ENCODE assay signal across 12 mouse cellular contexts in genomic region chr5:139034746-139035145, GRCm38 (mm10). TPM values are rescaled to one million over a fixed set of nuclear protein-coding genes. Genes with fewer than 3 reads are reported as not detected.
DNase-seq lines count a peak whose midpoint lies in the region; ATAC-seq and TF ChIP-seq lines count a peak whose summit lies in the region.
"Had no signal": no experiment of that assay in that cellular context is flagged by ENCODE, and none has a peak within 500 bp of the region (broad histone marks: within the 10 kb centered on the region; RNA-seq: fewer than 3 reads in every experiment).

No protein-coding gene starts in this region.

- H3K27ac ChIP-seq in forebrain, embryonic 10.5 days, result peak overlapping the region; percentile 79; the same call in 1 of the 2 replicates
- H3K27ac ChIP-seq in forebrain, embryonic 16.5 days (ENCODE audit: low read length), result no peak overlapping the region
- no peak overlapping the region; the same call in 1 of the 2 replicates for H3K27ac ChIP-seq in lung, embryonic 14.5 days (ENCODE audit: low read depth)
- H3K27ac ChIP-seq in hindbrain, postnatal 0 days, result 0 out of 2 replicates have a peak overlapping the region, but pooled peaks have one; percentile 76
- H3K27ac ChIP-seq in midbrain, postnatal 0 days (ENCODE audit: low read depth, low read length), result peak overlapping the region; percentile 58; the same call in 1 of the 2 replicates
- H3K27ac ChIP-seq: heart, embryonic 13.5 days; layer of hippocampus, adult 2 months had no signal

- no peak overlapping the region for H3K9ac ChIP-seq in forebrain, embryonic 16.5 days (replicated peaks; ENCODE audit: low read depth, low read length)
- H3K9ac ChIP-seq in lung, embryonic 14.5 days, result no peak overlapping the region
- no peak overlapping the region for H3K9ac ChIP-seq in hindbrain, postnatal 0 days (replicated peaks; ENCODE audit: low read length)
- H3K9ac ChIP-seq in midbrain, postnatal 0 days (replicated peaks; ENCODE audit: low read length, poor library complexity, severe bottlenecking), result no peak overlapping the region

- H3K27me3 ChIP-seq in forebrain, embryonic 10.5 days (ENCODE audit: poor library complexity, severe bottlenecking), result no peaks in the 10 kb centered on the region
- no peaks in the 10 kb centered on the region for H3K27me3 ChIP-seq in forebrain, embryonic 16.5 days (replicated peaks; ENCODE audit: control insufficient read depth, insufficient read depth, low read length)
- no peaks in the 10 kb centered on the region for H3K27me3 ChIP-seq in lung, embryonic 14.5 days (ENCODE audit: insufficient read depth, low read length)
- no peaks in the 10 kb centered on the region for H3K27me3 ChIP-seq in hindbrain, postnatal 0 days (ENCODE audit: insufficient read depth, low read length)
- no peaks in the 10 kb centered on the region for H3K27me3 ChIP-seq in midbrain, postnatal 0 days (ENCODE audit: insufficient read depth, low read length)
- H3K27me3 ChIP-seq: heart, embryonic 13.5 days had no signal

- TF ChIP-seq CTCF in lung, embryonic 14.5 days (IDR thresholded peaks at IDR 0.05; ENCODE audit: low read depth), result no peak
- no peak for TF ChIP-seq CTCF in hindbrain, postnatal 0 days (IDR thresholded peaks at IDR 0.05; ENCODE audit: low read depth)
- TF ChIP-seq CTCF in midbrain, postnatal 0 days (IDR thresholded peaks at IDR 0.05), result no peak

- no peaks in the 10 kb centered on the region for H3K9me3 ChIP-seq in forebrain, embryonic 10.5 days
- no peaks in the 10 kb centered on the region for H3K9me3 ChIP-seq in forebrain, embryonic 16.5 days (ENCODE audit: control insufficient read depth, low read length)
- H3K9me3 ChIP-seq in lung, embryonic 14.5 days (ENCODE audit: low read depth, low read length), result no peaks in the 10 kb centered on the region
- H3K9me3 ChIP-seq in hindbrain, postnatal 0 days (ENCODE audit: low read length), result no peaks in the 10 kb centered on the region
- no peaks in the 10 kb centered on the region for H3K9me3 ChIP-seq in midbrain, postnatal 0 days (ENCODE audit: low read length)
- H3K9me3 ChIP-seq: heart, embryonic 13.5 days; megakaryocyte, embryonic 14.5 days had no signal

- ATAC-seq in forebrain, embryonic 16.5 days, result no peak
- 0 out of 2 replicates have a peak, but pooled peaks have one; percentile 18 for ATAC-seq in lung, embryonic 14.5 days (ENCODE audit: insufficient read depth)
- no peak for ATAC-seq in hindbrain, postnatal 0 days
- ATAC-seq in midbrain, postnatal 0 days (ENCODE audit: low FRiP score), result no peak

- no peak overlapping the region for H3K4me2 ChIP-seq in forebrain, embryonic 16.5 days (ENCODE audit: low read length)
- H3K4me2 ChIP-seq in lung, embryonic 14.5 days, result no peak overlapping the region
- H3K4me2 ChIP-seq in hindbrain, postnatal 0 days (ENCODE audit: low read depth, low read length), result no peak overlapping the region
- no peak overlapping the region for H3K4me2 ChIP-seq in midbrain, postnatal 0 days (ENCODE audit: low read depth, low read length, poor library complexity, severe bottlenecking)
- H3K4me2 ChIP-seq: heart, embryonic 13.5 days had no signal

- H3K4me3 ChIP-seq in forebrain, embryonic 10.5 days, result no peak overlapping the region
- no peak overlapping the region for H3K4me3 ChIP-seq in forebrain, embryonic 16.5 days (replicated peaks; ENCODE audit: low read length)
- H3K4me3 ChIP-seq in lung, embryonic 14.5 days (ENCODE audit: low read depth, low read length), result no peak overlapping the region
- no peak overlapping the region for H3K4me3 ChIP-seq in hindbrain, postnatal 0 days (ENCODE audit: low read length)
- no peak overlapping the region for H3K4me3 ChIP-seq in midbrain, postnatal 0 days (ENCODE audit: low read depth, low read length)
- H3K4me3 ChIP-seq: heart, embryonic 13.5 days; layer of hippocampus, adult 2 months; megakaryocyte, embryonic 14.5 days had no signal

- H3K36me3 ChIP-seq in forebrain, embryonic 10.5 days (replicated peaks), result no peaks in the 10 kb centered on the region
- H3K36me3 ChIP-seq in forebrain, embryonic 16.5 days (ENCODE audit: control insufficient read depth, insufficient read depth), result no peaks in the 10 kb centered on the region
- H3K36me3 ChIP-seq in lung, embryonic 14.5 days (ENCODE audit: insufficient read depth), result no peaks in the 10 kb centered on the region
- H3K36me3 ChIP-seq in hindbrain, postnatal 0 days (ENCODE audit: insufficient read depth, low read length), result peaks cover 9% of the 10 kb centered on the region
- H3K36me3 ChIP-seq in midbrain, postnatal 0 days (ENCODE audit: insufficient read depth, low read length), result peaks cover 8% of the 10 kb centered on the region
- H3K36me3 ChIP-seq: heart, embryonic 13.5 days had no signal

- WGBS in forebrain, embryonic 10.5 days, result 53% methylated on average over 6 of the region's 6 CpGs
- WGBS in forebrain, embryonic 16.5 days, result 62% methylated on average over 6 of the region's 6 CpGs
- WGBS in lung, embryonic 14.5 days, result 34% methylated on average over 6 of the region's 6 CpGs
- 48% methylated on average over 6 of the region's 6 CpGs for WGBS in hindbrain, postnatal 0 days
- WGBS in midbrain, postnatal 0 days, result 44% methylated on average over 6 of the region's 6 CpGs

- no peak for DNase-seq in forebrain, embryonic 10.5 days (ENCODE audit: extremely low spot score, low spot score)
- peak; percentile 34 for DNase-seq in lung, embryonic 14.5 days
- DNase-seq in lung, postnatal 36 days, result no peak
- DNase-seq in hindbrain, postnatal 0 days (ENCODE audit: low spot score), result no peak
- DNase-seq in midbrain, postnatal 0 days (ENCODE audit: low spot score), result no peak
- DNase-seq in testis, postnatal 10 days (ENCODE audit: low spot score), result no peak
- no peak for DNase-seq in gastrocnemius, postnatal 10 days
- DNase-seq: right cerebral cortex, postnatal 14 days had no signal

- peaks cover 29% of the 10 kb centered on the region for H3K4me1 ChIP-seq in forebrain, embryonic 10.5 days
- peaks cover 10% of the 10 kb centered on the region for H3K4me1 ChIP-seq in forebrain, embryonic 16.5 days (replicated peaks; ENCODE audit: control insufficient read depth, insufficient read depth, low read length)
- H3K4me1 ChIP-seq in lung, embryonic 14.5 days (ENCODE audit: insufficient read depth), result peaks cover 8% of the 10 kb centered on the region
- peaks cover 21% of the 10 kb centered on the region for H3K4me1 ChIP-seq in hindbrain, postnatal 0 days (ENCODE audit: insufficient read depth, low read length)
- peaks cover 17% of the 10 kb centered on the region for H3K4me1 ChIP-seq in midbrain, postnatal 0 days (ENCODE audit: insufficient read depth, low read length)

RNA-seq across cellular contexts. Expression of gene Pdgfa, which starts 37.6 kb away (rescaled TPM):
- polyA plus RNA-seq in forebrain, embryonic 10.5 days (2016; fragmentation: Nextera tagmentation; extraction: Ambion mirVana), result 12.3 and 14.3 TPM in 2 replicates
- 15.5 and 19.1 TPM in 2 replicates for polyA plus RNA-seq in forebrain, embryonic 16.5 days (2015; fragmentation: Nextera tagmentation; extraction: Ambion mirVana)
- polyA plus RNA-seq in lung, embryonic 14.5 days (2014; fragmentation: Nextera tagmentation; extraction: Ambion mirVana), result 40.9 and 46.0 TPM in 2 replicates
- 49.0 and 54.4 TPM in 2 replicates for total RNA-seq in hindbrain, postnatal 0 days (2014; rRNA removed)
- 41.9 and 47.5 TPM in 2 replicates for polyA plus RNA-seq in hindbrain, postnatal 0 days (2015; fragmentation: Nextera tagmentation; extraction: Ambion mirVana)
- 64.0 and 67.7 TPM in 2 replicates for total RNA-seq in midbrain, postnatal 0 days (2014; rRNA removed)
- polyA plus RNA-seq in midbrain, postnatal 0 days (2015; fragmentation: Nextera tagmentation; extraction: Ambion mirVana), result 53.8 and 54.5 TPM in 2 replicates
- 10 to 100 TPM; 20.1 to 33.5 TPM for total RNA-seq in gastrocnemius, postnatal 10 days (2021)

Comparison
In these comparisons a context has a peak if more than half of its experiments do, and no peak if none do; other contexts are left out.
1. H3K27ac ChIP-seq: peak in forebrain, embryonic 10.5 days (single experiment), hindbrain, postnatal 0 days (single experiment) and midbrain, postnatal 0 days (single experiment); none in forebrain, embryonic 16.5 days (single experiment) and lung, embryonic 14.5 days (single experiment).